Mouse (Mus musculus): ENCODE measurements around the gene Atpaf1. TPM values are rescaled to one million over a fixed set of nuclear protein-coding genes. Genes with fewer than 3 reads are reported as not detected.

Atpaf1 gene
- polyA plus RNA-seq, 1 experiment from 2014 or later, result 45.1 TPM

DNA sequence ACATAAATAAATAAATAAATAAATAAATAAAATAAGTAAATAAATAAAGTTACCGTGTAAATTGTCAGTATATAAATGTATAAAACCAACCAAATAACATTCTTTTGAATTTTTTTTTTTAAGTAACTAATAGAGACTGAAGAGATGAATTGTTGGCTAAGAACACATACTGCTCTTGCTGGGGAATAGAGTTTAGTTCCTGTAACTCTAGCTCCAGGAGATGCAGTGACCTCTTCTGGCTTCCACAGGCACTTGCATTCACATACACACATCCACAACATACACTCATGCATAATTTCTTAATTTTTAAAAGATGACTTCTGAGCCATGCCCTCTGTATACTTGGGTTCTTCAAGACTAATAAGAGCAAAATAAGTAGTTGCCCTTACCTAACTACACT lies 29.8 kb upstream of the Atpaf1 start:
- Histone ChIP-seq H3K4me2 (ENCODE audit: low read depth, low read length) (no peak overlapping the region), H3K4me1 (replicated peaks; ENCODE audit: control insufficient read depth, insufficient read depth, low read length) (no peaks in the 10 kb centered on the region), H3K27ac (ENCODE audit: low read length) (no peak overlapping the region), H3K4me3 (ENCODE audit: low read length) (no peak overlapping the region), H3K9ac (ENCODE audit: low read length) (no peak overlapping the region), H3K36me3 (ENCODE audit: control insufficient read depth, insufficient read depth, low read length) (peaks cover 16% of the 10 kb centered on the region), H3K9me3 (ENCODE audit: control insufficient read depth, low read length) (no peaks in the 10 kb centered on the region), H3K27me3 (ENCODE audit: control insufficient read depth, insufficient read depth, low read depth, low read length) (no peaks in the 10 kb centered on the region)
- no peak for ATAC-seq (ENCODE audit: low read depth)
- WGBS, result 90% methylated on average over 1 of the region's 1 CpGs

DNA sequence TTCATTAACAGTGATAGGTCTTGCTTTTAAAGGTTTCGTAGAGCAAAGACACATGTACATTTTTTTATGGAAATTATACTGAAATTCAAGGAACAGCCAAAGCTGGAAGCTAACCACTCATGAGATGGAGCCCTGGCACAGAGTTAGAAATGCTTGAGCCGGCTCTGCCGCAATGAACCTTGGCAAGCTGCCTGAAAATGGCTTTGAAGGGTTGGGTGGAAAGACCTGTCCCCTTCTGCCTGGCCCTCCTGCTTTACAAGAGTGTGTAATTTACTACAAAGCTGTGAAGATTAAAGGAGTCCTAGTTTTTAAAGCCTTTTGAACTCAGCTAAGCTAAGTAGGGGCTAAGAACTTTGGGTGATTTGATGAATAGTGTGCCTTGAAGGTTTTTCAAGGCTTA lies 23.4 kb upstream of the Atpaf1 start:
- Histone ChIP-seq H3K4me3 (ENCODE audit: low read length) (no peak overlapping the region), H3K4me2 (ENCODE audit: low read depth, low read length) (no peak overlapping the region), H3K4me1 (replicated peaks; ENCODE audit: control insufficient read depth, insufficient read depth, low read length) (0 out of 2 replicates have a peak, but pooled peaks cover 5% of the 10 kb centered on the region), H3K36me3 (ENCODE audit: control insufficient read depth, insufficient read depth, low read length) (peaks cover 22% of the 10 kb centered on the region), H3K9ac (ENCODE audit: low read length) (no peak overlapping the region), H3K9me3 (ENCODE audit: control insufficient read depth, low read length) (no peaks in the 10 kb centered on the region), H3K27me3 (ENCODE audit: control insufficient read depth, insufficient read depth, low read depth, low read length) (no peaks in the 10 kb centered on the region), H3K27ac (ENCODE audit: low read length) (peak overlapping the region; percentile 77)
- WGBS, result 37% methylated on average over 3 of the region's 3 CpGs
- peak; percentile 91 for ATAC-seq (ENCODE audit: low read depth)

DNA sequence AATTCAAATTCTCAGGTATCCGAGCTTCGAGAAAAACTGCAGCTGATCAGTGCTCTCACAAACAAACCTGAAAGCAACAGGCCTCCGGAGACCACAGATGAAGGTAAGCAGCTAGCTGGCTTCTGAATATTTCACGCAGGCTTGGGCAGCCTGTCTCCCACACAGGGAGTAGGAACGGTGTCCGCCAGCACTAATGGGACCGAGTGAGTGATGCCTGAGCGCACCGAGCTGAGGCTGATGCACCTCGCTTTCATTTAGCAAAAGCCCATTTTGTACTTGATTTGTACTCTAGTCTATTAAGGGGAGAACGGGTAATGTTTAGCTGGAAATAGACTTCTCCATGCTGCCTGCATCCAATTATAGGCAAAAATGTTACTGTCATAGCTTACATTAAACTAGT lies 20.0 kb upstream of the Atpaf1 start:
- peaks cover 21% of the 10 kb centered on the region for H3K36me3 ChIP-seq (ENCODE audit: control insufficient read depth, insufficient read depth, low read length)
- 0 out of 2 replicates have a peak, but pooled peaks cover 5% of the 10 kb centered on the region for H3K4me1 ChIP-seq (replicated peaks; ENCODE audit: control insufficient read depth, insufficient read depth, low read length)
- no peak overlapping the region for H3K4me2 ChIP-seq (ENCODE audit: low read depth, low read length)
- H3K4me3 ChIP-seq (ENCODE audit: low read length), result no peak overlapping the region
- 94% methylated on average over 11 of the region's 11 CpGs for WGBS
- H3K9ac ChIP-seq (ENCODE audit: low read length), result no peak overlapping the region
- H3K9me3 ChIP-seq (ENCODE audit: control insufficient read depth, low read length), result no peaks in the 10 kb centered on the region
- no peaks in the 10 kb centered on the region for H3K27me3 ChIP-seq (ENCODE audit: control insufficient read depth, insufficient read depth, low read depth, low read length)
- ATAC-seq (ENCODE audit: low read depth), result no peak
- no peak overlapping the region for H3K27ac ChIP-seq (ENCODE audit: low read length)

DNA sequence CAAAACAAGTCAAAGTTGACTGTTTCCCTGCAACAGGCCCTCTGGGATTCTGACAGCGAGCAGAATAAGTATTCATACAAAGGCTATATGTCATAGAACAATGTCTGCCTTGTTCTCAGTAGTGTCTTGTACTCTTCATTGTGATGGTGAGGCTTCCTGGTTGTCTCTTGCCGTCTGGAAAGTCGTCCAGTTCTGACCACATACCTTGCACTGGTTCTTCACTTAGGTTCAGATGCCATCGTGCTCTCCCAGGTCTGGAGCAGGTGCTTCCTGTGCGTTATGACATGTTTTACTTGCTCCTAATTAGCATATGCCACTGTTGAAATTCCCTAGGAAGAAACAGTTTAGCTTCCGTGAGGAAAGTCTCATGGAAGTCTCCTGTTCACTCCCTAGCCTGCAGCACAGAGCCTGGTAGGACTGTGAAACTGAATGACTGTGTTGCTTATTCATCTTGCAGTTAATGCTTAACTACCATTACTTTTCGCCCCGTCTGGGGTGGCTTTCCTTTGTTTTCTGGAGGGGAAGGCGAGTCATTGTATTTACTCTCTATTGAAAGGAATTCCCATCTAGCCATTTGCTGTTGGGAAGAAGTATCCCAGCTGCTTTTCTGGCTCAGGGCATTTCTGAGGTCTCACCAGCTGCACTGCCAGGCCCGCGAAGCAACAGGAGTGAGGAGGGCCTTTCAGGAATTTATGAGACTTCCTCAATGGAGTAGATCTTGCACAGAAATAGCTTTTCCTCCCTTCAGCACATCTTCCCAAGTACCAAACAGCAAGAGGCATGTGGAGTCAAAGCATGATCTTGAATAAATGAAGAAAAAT lies 16.8 kb upstream of the Atpaf1 start:
- H3K4me2 ChIP-seq (ENCODE audit: low read depth, low read length), result no peak overlapping the region
- H3K4me1 ChIP-seq (replicated peaks; ENCODE audit: control insufficient read depth, insufficient read depth, low read length), result no peaks in the 10 kb centered on the region
- no peak overlapping the region for H3K27ac ChIP-seq (ENCODE audit: low read length)
- H3K9ac ChIP-seq (ENCODE audit: low read length), result no peak overlapping the region
- 57% methylated on average over 11 of the region's 11 CpGs for WGBS
- H3K36me3 ChIP-seq (ENCODE audit: control insufficient read depth, insufficient read depth, low read length), result peaks cover 20% of the 10 kb centered on the region; the same call in 1 of the 2 replicates
- no peak overlapping the region for H3K4me3 ChIP-seq (ENCODE audit: low read length)
- no peaks in the 10 kb centered on the region for H3K9me3 ChIP-seq (ENCODE audit: control insufficient read depth, low read length)
- no peak for ATAC-seq (ENCODE audit: low read depth)
- no peaks in the 10 kb centered on the region for H3K27me3 ChIP-seq (ENCODE audit: control insufficient read depth, insufficient read depth, low read depth, low read length)

DNA sequence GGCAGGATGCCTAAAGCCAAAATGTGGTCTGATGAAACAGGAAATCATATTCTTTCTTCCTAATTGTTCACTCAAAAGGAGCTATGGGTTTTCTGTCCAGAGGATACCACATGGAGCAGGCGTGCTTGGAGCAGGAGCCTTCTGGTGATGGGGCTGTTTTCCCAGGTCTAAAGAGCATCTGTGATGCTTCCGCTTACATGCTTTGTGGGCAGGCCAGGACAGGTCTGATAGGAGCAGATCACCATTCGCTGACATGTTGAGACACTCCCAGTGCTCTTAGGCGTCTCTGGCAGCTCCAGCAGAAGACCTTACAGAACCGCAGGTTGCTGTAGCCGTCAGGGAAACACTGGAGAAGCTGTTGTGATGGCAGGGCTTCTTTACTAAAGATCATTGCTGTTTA lies 9.6 kb upstream of the Atpaf1 start:
- no peaks in the 10 kb centered on the region for H3K4me1 ChIP-seq (replicated peaks; ENCODE audit: control insufficient read depth, insufficient read depth, low read length)
- WGBS, result 81% methylated on average over 6 of the region's 6 CpGs
- ATAC-seq (ENCODE audit: low read depth), result no peak
- H3K36me3 ChIP-seq (ENCODE audit: control insufficient read depth, insufficient read depth, low read length), result peaks cover 7% of the 10 kb centered on the region
- no peak overlapping the region for H3K27ac ChIP-seq (ENCODE audit: low read length)
- H3K9ac ChIP-seq (ENCODE audit: low read length), result no peak overlapping the region
- no peak overlapping the region for H3K4me3 ChIP-seq (ENCODE audit: low read length)
- no peak overlapping the region for H3K4me2 ChIP-seq (ENCODE audit: low read depth, low read length)
- H3K9me3 ChIP-seq (ENCODE audit: control insufficient read depth, low read length), result no peaks in the 10 kb centered on the region
- H3K27me3 ChIP-seq (ENCODE audit: control insufficient read depth, insufficient read depth, low read depth, low read length), result no peaks in the 10 kb centered on the region

DNA sequence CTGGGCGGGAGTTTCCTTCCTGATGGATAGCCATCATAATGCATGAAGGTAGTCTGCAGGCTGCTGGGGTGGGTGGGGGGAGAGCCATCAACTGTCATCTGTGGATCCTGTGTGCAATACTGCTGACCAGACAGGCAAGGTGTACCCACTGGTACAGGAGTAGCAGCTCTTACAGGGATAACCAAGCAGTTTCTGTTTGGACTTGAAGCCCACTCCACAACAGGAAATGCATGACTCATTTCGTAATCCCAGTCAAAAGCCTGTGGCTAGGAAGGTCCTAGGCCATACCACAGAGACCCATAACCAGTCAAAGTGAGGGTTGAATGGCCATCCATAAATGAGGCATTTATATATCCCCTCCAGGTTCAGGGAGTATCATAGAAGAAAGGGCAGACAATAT lies 7.0 kb upstream of the Atpaf1 start:
- H3K9ac ChIP-seq (ENCODE audit: low read length), result no peak overlapping the region
- H3K36me3 ChIP-seq (ENCODE audit: control insufficient read depth, insufficient read depth, low read length), result peaks cover 3% of the 10 kb centered on the region; the same call in 1 of the 2 replicates
- H3K4me2 ChIP-seq (ENCODE audit: low read depth, low read length), result no peak overlapping the region
- no peaks in the 10 kb centered on the region for H3K4me1 ChIP-seq (replicated peaks; ENCODE audit: control insufficient read depth, insufficient read depth, low read length)
- no peak overlapping the region for H3K4me3 ChIP-seq (ENCODE audit: low read length)
- no peaks in the 10 kb centered on the region for H3K27me3 ChIP-seq (ENCODE audit: control insufficient read depth, insufficient read depth, low read depth, low read length)
- no peaks in the 10 kb centered on the region for H3K9me3 ChIP-seq (ENCODE audit: control insufficient read depth, low read length)
- H3K27ac ChIP-seq (ENCODE audit: low read length), result no peak overlapping the region
- no peak for ATAC-seq (ENCODE audit: low read depth)
- 94% methylated on average over 2 of the region's 2 CpGs for WGBS

DNA sequence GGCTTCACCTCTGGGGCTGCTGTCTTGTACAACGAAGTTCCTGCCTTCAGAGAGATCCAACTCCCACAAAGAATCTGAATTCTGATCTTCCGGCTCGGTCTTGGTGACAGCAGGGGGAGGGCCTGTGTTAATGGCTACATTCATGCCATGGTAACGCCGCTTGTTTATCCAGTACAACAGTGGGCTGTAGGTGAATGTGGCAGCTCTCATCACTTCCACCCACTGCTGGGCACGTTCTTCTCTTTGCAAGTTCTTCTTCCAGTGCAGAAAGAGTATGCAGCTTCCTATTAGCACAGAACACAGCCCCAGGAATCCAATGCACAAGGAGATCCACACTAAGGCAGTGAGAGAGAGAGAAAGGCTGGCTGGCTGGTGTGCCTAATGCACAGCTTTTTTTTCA lies 4.3 kb upstream of the Atpaf1 start:
- Histone ChIP-seq H3K4me1 (replicated peaks; ENCODE audit: control insufficient read depth, insufficient read depth, low read length) (peaks cover under 1% of the 10 kb centered on the region; the same call in 1 of the 2 replicates), H3K36me3 (ENCODE audit: control insufficient read depth, insufficient read depth, low read length) (no peaks in the 10 kb centered on the region; the same call in 1 of the 2 replicates), H3K4me2 (ENCODE audit: low read depth, low read length) (no peak overlapping the region), H3K27me3 (ENCODE audit: control insufficient read depth, insufficient read depth, low read depth, low read length) (no peaks in the 10 kb centered on the region), H3K4me3 (ENCODE audit: low read length) (no peak overlapping the region), H3K27ac (ENCODE audit: low read length) (no peak overlapping the region), H3K9ac (ENCODE audit: low read length) (no peak overlapping the region), H3K9me3 (ENCODE audit: control insufficient read depth, low read length) (no peaks in the 10 kb centered on the region)
- no peak for ATAC-seq (ENCODE audit: low read depth)
- 41% methylated on average over 6 of the region's 6 CpGs for WGBS

DNA sequence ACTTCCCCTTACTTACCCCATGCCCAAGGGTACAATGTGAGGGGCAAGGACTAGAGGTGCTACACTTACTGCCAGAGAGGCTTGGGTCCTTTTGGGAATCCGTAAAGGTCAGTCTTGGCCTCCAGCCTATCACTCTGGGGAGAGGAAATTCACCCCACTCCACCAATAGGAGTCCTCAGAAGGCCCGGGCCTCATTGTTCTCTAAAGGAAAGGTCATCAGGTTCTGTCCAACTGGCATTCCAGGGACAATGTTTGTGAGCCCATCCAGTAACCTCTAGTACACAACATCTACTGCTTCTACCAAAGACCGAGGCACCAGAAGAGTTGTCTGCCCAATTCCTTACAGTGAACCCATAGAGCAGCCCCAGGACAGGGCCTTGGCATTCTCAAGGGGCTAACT lies 3.7 kb upstream of the Atpaf1 start, which contains the start of gene Tex38:
Gene Tex38, minus strand, starts transcription at position 101 of the 400 bp plus-strand sequence.
- ATAC-seq (ENCODE audit: low read depth), result no peak
- Histone ChIP-seq H3K9ac (ENCODE audit: low read length) (no peak within 1 kb of the TSS), H3K9me3 (ENCODE audit: control insufficient read depth, low read length) (no peaks in the 10 kb centered on the region), H3K4me2 (ENCODE audit: low read depth, low read length) (no peak within 1 kb of the TSS), H3K27ac (ENCODE audit: low read length) (no peak within 1 kb of the TSS), H3K36me3 (ENCODE audit: control insufficient read depth, insufficient read depth, low read length) (no peaks in the 10 kb centered on the region; the same call in 1 of the 2 replicates), H3K4me1 (replicated peaks; ENCODE audit: control insufficient read depth, insufficient read depth, low read length) (peaks cover 7% of the 10 kb centered on the region; the same call in 1 of the 2 replicates), H3K4me3 (ENCODE audit: low read length) (no peak within 1 kb of the TSS), H3K27me3 (ENCODE audit: control insufficient read depth, insufficient read depth, low read depth, low read length) (no peaks in the 10 kb centered on the region)
- 72% methylated on average over 3 of the region's 3 CpGs for WGBS

DNA sequence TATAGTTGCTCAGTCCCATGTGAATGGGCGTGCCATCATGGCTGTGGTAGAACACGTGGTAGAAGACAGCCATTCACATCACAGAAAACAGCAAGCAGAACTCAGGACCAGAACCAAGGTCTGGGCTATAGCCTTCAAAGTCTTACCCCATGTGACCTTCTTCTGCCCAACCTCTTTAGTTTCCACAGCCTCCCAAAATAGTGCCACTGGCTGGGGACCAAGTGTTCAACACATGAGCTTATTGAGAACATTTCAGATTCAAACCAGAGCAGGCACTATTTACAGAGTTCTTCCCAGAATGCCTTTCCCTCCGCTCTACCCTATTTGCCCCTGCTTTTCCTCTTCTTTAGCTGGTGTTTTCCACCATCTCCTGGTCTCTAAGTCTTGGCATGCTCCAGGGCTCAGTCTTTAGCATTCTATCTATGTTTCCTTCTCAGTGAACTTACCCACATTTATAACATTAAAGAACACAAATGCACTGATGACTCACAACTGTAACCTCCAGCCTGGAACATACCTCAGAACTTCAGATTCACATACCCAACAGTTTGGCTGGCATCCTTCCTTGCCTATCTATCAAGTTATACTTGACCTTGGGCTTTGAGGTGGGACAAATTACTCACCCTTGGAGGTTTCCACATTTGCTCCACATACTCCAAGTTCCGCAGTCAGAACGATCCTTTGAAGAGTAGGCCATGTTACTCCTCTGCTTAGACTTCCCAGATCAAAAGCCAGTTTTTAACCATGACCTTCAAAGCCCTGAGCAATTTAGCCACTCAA lies 2.4 kb upstream of the Atpaf1 start:
- H3K4me3 ChIP-seq (ENCODE audit: low read length), result no peak overlapping the region

More for the DNA sequence above, 2.4 kb upstream of the Atpaf1 start:
- WGBS, result 83% methylated on average over 5 of the region's 5 CpGs
- no peak for ATAC-seq (ENCODE audit: low read depth)
- no peaks in the 10 kb centered on the region; the same call in 1 of the 2 replicates for H3K36me3 ChIP-seq (ENCODE audit: control insufficient read depth, insufficient read depth, low read length)
- no peaks in the 10 kb centered on the region for H3K9me3 ChIP-seq (ENCODE audit: control insufficient read depth, low read length)
- H3K4me1 ChIP-seq (replicated peaks; ENCODE audit: control insufficient read depth, insufficient read depth, low read length), result peaks cover 8% of the 10 kb centered on the region; the same call in 1 of the 2 replicates
- H3K9ac ChIP-seq (ENCODE audit: low read length), result no peak overlapping the region
- H3K4me2 ChIP-seq (ENCODE audit: low read depth, low read length), result no peak overlapping the region
- no peaks in the 10 kb centered on the region for H3K27me3 ChIP-seq (ENCODE audit: control insufficient read depth, insufficient read depth, low read depth, low read length)
- no peak overlapping the region for H3K27ac ChIP-seq (ENCODE audit: low read length)

Data from lung, embryonic 16.5 days (tissue).